Mouse (Mus musculus) retina, postnatal 1 day (tissue): ENCODE measurements around the gene Arg1.

Experiments used
- DNase-seq: peaks from one replicate; pipeline ENCODE4 v3.0.0-alpha.2; 2012

Gene Arg1

DNA sequence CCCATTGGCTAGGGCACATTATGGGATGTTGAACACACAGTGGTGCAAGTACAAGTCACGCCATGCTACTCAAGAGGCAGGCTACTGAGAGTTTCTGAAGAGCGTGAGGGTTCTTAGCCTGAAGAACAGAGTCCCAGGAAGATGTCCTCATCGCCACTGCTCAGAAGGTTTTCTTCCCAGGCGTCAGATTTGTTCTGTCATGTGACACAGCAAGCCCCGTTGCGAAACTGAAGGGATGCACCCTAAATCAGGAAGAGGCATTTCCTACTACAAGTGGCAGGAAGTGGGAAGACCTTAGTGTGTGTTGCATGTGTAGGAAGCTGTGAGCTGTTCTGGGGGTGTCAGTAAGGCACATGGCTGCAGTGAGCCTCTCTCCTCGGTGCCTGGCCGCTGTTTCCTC is 16.1 kb downstream of the Arg1 start:
- DNase-seq: no peak

DNA sequence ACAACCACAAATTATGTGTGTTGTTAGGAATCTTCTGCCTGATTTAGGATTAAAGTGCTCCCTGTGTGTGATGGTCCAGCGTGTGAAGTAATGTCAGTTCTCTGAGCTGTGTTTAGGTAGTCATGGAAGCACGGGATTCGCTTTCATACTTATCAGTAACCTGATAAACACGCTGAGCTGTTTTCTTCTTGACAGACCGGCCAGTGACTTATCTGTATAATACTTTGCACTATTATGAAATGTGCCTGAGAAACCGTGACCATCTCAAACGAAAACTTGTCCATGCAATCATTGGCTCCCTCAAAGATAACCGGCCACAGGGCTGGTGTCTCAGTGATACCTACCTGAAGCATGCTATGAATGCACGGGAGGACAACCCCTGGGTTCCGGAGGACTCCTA is 21.7 kb downstream of the Arg1 start:
- no peak for DNase-seq

DNA sequence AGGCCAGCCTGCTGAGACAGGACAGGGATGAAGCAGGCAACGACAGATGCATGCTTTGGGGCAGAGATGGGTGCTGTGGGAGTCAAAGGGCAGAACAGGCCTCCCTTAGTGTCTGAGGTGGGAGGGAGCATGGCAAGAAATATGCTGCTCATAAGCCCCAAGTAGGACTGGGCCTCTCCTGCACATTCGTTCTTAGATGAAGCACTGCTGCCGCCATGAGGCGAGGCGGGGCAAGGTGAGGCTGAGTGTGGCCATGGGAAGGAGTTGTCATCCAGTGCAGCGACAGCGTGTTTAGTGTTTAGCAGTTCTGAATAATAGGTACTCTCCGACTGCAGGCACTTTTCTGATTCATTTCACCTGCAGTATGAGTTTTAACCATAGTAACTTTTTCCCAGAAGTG is 31.4 kb downstream of the Arg1 start:
- no peak for DNase-seq

DNA sequence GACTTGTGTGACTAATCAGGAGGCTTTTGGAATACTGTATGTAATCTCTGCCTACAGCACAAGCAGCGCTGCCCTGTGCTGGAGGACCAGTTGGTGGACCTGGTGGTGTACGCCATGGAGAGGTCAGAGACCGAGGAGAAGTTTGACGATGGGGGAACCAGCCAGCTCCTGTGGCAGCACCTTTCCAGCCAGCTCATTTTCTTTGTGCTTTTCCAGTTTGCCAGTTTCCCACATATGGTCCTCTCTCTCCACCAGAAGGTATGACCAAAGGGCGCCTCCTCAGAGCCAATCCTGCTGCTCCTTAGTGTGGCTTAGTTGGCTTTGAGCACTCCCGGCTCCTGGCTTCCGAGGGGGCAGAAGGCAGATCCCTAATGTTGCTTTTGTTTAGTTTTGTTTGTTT is 38.9 kb downstream of the Arg1 start:
- DNase-seq: no peak

DNA sequence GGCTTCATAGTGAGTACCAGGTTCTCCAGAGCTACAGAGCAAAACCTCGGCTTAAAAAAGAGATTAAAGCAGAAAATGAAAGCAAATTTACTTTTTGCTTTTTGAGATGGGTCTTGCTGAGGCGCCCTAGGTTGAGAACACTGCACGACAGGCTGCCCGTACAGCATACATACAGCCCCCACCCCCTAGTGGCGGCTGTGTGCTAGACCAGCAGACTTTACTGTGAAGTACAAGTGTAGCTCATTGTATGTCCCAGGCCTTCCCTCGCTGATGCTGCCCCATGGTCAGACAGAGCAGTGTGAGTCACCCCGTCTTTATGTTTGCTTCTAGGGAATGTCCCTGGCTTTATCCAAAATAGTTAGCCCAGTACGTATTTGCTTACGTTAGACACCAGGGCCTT is 41.3 kb downstream of the Arg1 start:
- peak; percentile 23 for DNase-seq

DNA sequence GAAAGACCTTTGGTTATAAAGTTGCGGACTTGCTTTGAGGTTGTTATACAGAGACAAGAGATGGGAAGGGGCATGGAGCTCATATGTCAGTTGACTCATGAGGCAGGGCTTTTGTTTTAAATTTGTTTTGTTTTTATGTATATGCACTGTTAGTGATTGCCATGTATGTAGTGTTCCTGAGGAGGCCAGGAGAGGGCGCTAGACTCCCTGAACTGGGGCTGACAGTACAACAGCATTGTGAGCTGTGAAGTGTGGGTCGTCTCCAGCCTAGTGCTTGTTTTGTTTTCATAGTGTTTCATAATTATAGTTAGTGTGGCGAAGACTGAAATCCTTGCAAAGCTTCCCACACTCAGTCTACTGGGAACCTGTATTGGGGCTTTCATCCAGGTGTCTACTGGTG is 53.7 kb downstream of the Arg1 start:
- no peak for DNase-seq

DNA sequence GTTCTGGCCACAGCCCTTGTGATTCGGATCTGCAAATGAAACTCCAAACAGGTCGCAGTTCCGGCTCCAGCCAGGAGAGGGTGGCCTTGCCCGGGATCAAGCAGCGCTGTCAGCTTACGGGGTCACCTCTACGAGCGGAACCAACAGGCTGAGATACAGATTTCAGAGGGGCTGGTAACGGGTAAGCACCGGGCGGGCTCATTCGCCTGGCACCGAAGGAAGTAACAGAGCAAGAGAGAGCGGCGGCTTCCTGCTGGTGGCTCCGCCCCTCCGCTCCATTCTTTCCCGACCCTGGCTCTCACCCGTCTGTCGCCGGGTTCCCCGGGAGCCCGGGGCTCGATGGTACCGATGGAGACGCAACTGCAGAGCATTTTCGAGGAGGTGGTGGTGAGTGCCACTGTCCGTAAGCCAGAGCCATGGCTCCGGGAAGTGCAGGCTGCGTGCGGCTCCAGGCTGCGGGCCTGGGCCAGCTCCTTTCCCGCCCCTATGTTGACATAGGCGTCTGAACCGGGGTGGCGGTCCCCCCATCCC is 57.5 kb downstream of the Arg1 start, which contains the start of gene Med23:
Gene Med23 (plus strand): TSS at position 227 of the 531 bp plus-strand sequence.
- DNase-seq: peak; percentile 98
